16 mouse cellular contexts compared by ENCODE assay signal in genomic region chr13:115124521-115124920, GRCm38 (mm10).
"Had no signal": no experiment of that assay in that cellular context is flagged by ENCODE, and none has a peak within 500 bp of the region (broad histone marks: within the 10 kb centered on the region; RNA-seq: fewer than 3 reads in every experiment).

No protein-coding gene starts in this region.

- H3K27me3 ChIP-seq: limb, embryonic 13.5 days; neural tube, embryonic 15.5 days had no signal

- H3K9me3 ChIP-seq: limb, embryonic 13.5 days; midbrain, embryonic 10.5 days; neural tube, embryonic 15.5 days had no signal

- H3K27ac ChIP-seq: layer of hippocampus, adult 2 months; limb, embryonic 13.5 days; liver, embryonic 14.5 days; midbrain, embryonic 10.5 days; neural tube, embryonic 15.5 days had no signal

- H3K36me3 ChIP-seq: limb, embryonic 13.5 days; midbrain, embryonic 10.5 days; neural tube, embryonic 15.5 days had no signal

- DNase-seq: kidney, postnatal 10 days; kidney, postnatal 4 days; left cerebral cortex, postnatal 4 days; lung, postnatal 10 days; lung, postnatal 4 days; midbrain, embryonic 14.5 days; retina, postnatal 1 day; right cerebral cortex, postnatal 4 days; thymus, adult 18-20 months; thymus, postnatal 14 days had no signal

- H3K9ac ChIP-seq: limb, embryonic 13.5 days; liver, embryonic 14.5 days; neural tube, embryonic 15.5 days had no signal

- H3K4me3 ChIP-seq: layer of hippocampus, adult 2 months; limb, embryonic 13.5 days; midbrain, embryonic 10.5 days; myocyte; neural tube, embryonic 15.5 days had no signal

- H3K4me1 ChIP-seq: limb, embryonic 13.5 days; midbrain, embryonic 10.5 days; neural tube, embryonic 15.5 days had no signal
